Mouse (Mus musculus) cerebellum, adult 18-20 months (tissue): ENCODE data around the gene Parvg.
"Not testable (repeated sequence)": the region's sequence is repeated elsewhere in the genome, so short reads cannot be mapped to it uniquely, and the experiment has no call there.

Experiments
- DNase-seq, 2 experiments: peaks; one replicate each; pipeline ENCODE4 v3.0.0; 2021

Parvg gene

DNA sequence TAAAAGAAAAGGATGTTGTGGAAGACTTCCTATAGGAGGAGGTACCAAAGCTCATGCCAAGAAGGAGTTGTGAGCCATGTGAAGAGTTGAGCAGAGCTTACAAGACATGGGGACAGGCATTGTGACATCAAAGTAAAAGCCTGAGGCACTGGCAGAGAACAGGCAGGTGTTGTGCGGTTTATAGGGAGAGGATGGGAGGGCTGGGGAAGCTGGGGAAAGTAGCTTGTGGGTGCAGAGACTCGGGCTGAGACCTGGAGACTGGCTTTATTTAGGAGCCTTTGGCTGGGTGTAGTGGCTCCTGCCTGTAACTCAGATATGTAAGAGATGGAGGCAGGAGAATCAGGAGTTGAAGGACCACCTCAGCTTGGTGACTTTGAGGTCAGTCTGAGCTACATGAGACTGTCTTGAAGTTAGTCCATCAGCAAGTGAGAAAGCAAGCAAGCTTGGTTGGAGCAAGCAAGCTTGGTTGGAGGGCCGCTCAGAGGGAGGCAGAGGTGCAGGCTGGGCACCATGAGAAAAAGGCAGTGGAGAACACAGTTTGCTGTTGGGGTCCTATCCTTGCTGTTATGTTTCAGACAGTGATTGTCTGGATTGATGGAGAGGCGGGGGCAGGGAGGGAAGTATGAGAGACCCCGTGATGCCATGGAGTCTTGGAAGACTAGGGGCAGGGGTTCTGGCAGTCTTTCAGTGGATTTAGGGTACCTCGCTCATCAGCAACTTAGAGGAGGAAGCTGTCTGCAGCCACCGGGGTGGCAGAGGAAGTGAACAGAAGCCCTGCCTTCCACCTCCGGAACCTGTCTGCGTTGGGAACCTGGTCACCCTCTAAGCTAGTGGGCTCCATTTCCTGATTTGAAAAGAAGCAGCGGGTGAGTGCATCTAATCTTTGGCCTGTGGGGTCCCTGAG is at the start of gene Parvg:
Gene Parvg, plus strand, starts transcription at position 61 of the 904 bp plus-strand sequence.
- DNase-seq, result no peak

DNA sequence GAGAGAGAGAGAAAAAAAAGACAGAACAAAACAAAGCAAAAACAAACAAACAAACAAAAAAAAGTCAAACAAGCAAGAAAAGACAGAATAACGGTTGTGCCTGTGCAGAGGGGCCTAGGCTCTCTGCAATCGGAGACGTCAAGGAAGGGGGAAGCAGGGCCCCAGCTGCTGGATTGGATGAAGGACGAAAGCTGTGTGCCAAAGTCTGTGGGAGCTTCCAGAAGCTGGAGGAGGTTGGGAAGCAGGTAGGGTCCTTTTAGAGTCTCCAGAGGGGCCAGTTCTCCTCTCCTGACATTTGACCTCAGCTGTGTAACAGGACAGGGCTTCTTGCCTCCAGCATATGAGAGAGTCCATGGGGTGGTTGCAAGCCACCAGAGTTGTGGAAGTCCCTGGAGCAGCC is 47.8 kb upstream of the Parvg start:
- DNase-seq, result no peak

DNA sequence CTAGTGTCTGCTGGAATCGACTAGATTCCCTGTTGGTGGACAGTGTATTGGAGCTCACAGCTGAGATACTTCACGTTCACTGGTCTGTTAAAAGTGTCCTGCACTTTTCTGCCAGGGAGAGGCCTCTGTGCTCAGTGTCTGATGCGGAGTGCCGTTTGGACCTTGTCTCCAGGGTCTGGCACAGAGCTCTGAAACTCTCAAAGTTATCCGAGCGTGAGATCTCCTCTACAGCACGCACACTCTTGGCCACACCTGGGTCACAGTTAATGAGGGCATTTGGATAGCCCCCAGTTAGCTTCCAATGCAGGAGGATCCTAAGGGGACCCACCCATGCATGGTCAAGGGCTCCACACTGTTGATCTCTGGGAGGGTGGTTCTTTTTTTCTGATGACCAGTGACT is 45.7 kb upstream of the Parvg start:
- no peak for DNase-seq

DNA sequence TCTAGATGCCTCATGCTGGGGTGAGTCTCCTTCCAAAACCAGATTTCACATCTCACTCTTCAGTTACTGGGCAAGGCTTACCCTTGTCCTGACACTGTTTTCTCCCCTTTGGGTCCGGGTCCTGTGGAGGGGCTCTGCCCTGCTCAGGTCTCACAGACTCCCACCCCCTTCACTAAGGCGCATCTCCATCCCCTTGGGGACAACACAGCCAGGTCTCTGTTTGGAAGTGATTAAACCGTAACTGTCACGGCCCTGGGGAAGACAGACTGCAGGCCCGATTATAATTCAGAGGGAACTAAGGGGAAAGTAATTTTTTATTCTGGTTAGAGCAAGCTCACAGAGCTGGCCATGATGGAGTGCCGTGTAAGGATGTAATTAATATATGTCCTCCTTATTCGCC is 45.2 kb upstream of the Parvg start:
- DNase-seq, result no peak

DNA sequence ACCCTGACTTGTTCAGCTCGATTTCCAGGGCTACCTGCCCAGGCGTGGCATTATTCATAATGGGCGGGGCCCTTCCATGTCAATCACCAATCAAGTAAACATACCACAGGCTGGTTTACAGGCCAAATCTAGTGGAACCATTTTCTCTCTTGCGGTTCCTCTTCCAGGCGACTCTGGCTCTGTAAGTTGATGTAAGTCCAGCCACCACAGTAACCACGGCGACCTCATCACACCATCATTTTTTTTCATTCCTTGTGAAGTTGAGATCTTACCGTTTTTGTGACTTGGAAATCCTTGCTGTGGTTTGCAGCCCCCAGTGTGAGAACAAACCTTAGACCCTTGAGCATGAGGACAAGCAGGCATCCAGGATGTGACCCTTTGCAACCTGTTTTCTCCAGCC is 43.5 kb upstream of the Parvg start:
- no peak for DNase-seq

DNA sequence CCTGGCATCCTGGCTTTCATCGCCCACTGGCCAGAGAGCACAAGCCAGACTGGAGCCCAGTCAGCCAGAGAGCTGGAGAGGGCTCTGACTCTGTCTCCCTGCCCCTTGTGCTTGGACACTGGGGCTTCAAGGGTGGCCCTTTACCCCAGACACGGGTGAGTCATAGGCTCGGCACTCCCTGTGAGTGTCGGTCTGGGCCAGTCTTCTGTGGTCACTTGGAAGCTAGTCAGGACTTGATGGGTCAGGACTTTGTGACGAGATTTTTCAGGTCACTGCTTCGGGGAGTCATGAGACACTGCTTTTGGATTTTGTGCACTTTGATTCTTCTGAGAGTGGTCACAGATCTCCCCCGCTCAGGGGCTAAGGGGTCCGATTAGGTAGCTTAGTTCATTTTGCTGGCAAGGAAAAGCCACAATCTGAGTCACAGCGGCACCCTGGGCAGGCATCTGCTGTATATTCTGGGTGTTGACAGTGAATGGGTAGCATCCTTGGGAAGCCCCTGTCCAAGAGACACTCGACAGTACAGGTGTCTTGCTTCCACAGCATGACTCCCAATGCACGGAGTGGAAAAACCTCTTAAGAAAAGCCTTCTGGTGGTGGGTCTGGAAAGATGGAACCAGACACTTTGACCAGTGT is 43.0 kb upstream of the Parvg start:
- no peak for DNase-seq

DNA sequence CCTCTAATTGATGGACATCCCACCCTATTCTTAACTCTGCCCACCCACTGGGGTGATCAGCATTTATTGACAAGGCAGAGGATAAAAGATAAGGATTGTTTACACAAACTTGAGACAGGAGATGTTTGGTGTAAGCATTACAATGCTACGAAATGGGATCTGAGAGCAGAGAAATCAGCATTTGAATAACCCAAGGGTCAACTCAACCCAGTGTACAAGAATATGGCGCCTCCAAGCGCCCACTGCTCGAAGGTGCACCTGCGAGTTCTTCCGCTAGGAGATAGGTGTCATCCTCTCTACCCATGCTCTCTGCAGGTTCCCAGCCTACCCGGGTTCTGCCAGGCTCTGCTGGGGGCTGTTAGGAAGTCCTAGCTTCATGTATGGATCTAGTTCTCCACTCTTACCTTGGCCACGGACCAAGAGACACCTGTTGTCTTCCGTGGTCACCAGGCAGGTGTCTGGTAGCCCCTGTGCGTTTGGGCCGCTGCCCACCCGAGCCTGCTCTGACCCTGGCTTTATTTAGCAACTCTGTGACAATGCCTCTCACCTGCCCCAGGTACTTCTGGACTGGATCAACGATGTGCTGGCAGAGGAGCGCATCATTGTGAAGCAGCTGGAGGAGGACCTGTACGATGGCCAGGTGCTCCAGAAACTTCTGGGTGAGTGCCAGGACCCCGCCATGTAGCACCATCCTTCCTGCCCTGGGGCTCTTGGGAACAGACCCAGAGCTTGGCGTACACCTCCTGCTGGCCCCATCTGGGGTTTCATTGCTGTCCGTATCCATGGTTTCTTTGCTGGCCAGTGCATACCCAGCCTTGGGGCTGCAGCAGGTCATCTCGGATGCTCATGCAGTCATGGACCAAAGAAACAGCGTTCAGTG is 41.4 kb upstream of the Parvg start:
- peak; percentile 38 to 41 for DNase-seq

DNA sequence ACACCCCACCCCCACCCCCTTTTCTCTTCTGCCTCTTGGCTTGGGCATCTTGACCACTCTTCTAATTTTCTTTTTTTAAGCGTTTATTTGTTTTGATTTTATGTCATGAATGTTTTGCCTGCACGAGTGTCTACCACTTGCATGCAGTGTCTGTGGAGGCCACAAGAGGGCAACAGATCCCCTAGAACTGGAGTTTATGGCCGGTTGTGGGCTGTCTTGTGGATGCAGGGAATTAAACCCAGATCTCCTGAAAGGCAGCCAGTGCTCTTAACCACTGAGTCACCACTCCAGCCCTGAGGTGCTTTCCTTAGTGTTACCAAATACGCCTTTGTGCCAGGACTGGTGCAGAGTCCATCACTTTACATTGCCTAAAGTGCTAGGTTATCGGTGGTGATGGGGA is 39.8 kb upstream of the Parvg start:
- peak; percentile 54 to 56 for DNase-seq

DNA sequence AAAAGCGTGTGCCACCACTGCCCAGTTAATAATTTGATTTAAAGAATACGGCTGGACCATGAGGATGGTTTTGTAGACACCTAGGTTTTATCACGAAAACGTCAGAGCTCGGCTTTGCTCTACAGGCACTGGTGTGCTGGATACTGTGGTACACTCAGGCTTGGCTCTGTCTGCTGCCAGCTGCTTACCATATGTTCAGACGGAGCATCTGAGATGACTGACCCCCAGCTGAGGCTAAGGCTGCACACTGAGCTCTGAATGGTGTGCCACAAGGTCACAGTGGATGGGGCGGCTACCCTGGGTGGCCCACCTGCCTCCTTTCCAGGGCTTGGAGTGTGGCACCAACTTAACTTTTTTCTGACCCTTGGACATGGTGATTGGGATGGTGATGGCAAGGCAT is 38.4 kb upstream of the Parvg start:
- no peak for DNase-seq

DNA sequence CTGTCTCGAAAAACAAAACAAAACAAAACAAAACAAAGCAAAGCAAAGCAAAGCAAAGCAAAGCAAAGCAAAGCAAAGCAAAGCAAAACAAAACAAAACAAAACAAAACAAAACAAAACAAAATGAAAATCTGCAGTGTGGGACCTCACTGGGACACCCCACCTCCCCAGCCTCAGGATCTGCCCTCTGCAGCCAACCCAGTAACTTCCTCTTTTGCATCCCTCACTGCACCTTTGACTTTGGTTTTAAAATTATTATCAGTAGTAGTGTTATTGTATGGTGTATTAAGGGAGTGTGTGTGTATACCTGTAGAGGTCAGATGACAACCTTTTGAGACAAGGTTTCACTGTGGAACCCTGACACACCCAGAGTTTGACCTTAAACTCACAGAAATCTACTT is 34.9 kb upstream of the Parvg start:
- not testable (repeated sequence) for DNase-seq

DNA sequence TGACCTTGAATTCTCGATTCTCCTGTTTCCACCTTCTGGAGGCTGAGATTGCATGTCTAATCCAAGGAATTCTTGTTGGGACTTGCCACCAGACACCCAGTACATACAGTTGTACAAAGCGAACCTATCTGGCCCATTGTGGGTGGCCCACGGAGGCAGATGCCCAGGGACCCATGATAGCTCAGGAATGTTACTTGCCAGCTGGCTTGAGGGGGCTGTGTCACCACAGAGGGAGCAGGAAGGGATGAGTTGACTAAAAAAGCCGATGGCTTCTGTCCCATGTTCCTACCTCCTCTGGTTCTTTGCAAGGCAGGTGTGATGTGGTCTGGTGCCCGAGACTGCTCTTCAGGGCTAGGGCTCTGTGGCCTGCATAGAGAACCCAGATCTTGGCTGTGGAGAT is 32.7 kb upstream of the Parvg start:
- DNase-seq, result no peak

DNA sequence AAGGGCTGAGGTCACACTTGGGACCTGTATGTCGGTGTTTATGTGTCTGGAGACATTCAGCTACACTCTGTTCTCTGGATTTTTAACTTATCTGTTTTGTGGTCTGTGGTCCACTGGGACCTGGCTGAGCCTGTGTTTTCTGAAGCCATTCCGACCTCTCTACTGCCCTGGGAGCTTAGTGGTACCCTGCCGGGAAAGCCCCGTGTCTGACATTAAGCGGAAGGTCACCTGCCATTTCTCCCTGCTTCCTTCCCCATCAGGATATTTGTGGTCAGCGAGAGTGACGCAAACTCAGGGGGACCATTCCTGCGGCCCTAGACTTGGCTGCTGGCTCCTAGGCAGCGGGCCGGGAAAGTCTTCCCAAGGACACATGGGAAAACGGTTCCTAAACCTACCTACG is 30.2 kb upstream of the Parvg start:
- DNase-seq, result no peak

DNA sequence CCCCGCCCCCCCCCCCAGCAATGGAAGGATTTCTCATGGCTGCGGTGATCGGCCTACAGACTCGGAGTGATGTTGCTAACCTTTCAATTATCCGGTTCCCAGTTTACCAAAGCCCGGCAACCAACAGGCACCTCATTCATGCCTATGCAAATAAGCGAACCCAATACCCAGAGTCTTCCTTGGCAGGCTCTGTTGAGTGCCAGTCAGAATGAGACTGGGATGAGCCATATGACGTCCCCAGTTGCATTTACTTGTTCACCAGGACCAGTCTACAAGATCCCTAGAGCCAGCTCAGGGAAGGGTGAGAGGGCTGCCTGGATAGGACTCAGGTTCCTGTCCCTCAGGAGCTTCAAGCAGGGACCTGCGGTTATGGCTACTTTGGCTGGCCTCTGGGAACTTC is 29.4 kb upstream of the Parvg start:
- no peak for DNase-seq

DNA sequence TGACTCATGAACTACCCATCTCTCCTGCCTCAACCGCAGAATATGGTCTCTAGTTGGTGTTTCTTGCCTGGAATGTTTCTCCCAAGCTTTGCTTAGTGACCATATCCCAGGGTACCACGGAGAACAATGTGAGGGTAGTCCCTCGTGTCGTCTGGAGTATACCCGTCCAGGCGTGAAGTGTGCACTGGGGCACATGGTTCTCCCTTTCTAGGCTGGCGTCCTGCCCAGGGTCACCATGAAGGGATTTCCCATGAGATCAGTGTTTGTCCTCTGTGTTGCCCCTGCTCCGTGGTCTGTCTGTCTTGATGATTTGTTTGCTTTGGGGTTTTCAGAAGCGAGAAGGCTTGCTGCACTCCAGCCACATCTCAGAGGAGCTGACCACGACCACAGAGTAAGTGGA is 28.6 kb upstream of the Parvg start:
- DNase-seq, result no peak

DNA sequence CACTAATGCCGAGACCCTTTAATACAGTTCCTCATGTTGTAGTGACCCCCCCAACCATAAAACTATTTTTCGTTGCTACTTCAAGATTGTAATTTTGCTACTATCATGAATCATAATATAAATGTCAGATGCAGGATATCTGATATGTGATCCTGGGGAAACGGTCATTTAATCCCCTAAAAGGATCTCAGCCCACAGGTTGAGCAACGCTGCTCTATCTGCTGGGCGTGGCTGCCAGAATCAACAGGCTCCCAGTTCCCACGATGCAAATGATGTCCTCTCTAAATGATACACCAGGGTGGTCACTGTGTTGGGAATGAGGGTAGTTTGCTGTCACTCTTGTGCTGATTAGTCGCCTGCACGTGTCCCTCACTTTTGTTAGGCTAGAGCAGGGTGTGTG is 26.4 kb upstream of the Parvg start:
- DNase-seq, result no peak

DNA sequence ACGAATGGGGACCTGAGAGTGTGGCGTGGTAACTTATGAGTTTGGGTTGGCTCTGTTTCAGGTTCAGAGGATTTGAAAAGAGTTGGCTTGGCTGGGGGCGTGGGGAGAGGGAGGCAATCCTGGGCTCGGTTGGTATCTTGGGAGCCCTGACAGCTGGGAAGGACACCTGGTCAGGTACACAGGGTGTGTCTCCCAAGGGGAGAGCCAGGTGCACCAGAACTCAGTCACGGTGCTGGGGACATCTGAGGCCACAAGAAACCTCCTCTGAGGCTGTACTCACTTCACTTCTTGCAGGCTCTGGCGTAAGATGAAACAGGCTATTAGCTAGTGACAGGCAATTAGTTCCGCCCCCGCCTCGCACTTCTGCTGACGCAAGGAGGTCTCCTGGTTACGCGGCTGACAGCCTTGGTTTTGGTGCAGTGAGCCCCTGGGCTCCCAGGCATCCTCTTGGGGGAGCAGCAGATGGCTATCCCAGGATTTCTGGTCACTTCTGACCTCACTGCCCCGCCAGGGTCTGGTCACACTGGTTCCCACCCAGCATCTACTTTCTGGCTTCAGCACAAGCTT is 24.9 kb upstream of the Parvg start:
- no peak for DNase-seq

DNA sequence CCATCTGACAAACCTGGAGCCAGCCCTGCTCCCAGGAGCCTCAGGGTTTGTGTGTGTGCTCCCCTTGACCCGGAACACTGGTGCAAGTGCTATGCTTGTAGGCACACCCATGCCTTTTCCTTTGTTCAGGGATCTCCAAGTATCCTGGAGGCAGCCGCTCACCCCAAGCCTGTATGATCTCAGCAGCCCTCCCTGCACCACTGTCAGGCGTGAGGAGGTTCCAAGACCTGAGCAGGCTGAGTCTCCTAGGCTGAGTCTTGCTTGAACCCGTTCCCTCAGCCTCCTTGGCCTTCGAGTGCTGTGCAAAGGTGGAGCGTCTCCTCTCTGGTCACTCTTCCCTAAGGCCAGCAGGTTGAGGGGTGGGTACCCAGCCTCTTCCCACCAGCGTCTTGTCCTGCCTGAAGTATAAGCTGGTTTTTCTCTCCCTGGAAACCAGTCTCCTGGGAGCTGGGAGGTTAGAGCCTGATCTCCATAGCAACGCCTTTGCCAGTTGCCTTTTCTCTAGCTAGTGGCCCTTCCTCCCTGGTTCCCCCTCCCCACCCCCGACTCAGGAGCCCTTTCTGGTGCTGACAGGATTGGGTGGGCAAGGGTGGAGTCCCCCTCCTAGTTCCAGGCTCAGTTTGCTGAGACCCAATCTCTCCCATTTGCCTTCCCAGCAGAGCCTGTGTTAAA is 24.0 kb upstream of the Parvg start:
- DNase-seq, result no peak

DNA sequence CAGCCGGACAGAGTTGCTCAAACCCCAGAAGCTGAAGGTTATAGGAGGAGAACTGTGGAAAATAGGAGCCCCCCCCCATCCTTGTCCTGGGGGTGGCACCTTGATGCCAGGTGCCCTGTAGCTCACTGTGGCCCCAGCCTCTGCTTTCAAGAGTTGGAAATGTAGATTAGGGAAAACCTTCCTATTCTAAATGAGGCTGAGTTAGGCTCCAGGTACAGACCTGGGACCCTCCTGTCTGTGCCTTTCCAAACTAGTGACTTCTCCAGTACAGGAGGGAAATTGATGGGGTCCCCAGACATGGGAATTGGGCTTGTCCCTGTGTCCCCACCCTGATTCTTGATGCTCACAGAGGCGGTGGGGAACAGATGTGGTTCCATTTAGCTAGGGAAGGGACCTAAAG is 23.2 kb upstream of the Parvg start:
- DNase-seq, result no peak

DNA sequence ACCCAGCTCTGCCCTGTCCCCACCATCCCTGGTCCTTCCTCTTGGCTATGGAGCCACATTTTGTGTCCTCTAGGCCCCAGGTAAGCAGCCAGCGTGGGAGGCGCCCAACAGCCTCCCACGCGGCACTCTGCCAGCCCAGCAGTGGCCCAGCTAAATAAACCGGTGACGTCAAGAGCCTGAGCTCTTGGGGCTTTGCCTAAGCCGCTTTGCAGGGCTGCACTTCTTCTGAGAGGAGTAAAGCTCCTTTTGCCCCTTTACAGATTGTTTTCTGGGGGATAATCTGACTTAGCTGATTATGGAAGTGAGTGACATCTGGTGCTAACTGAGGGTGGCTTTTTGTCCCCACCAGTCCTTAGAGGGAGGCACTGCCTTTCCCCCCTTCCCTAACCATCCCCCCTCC is 22.8 kb upstream of the Parvg start:
- peak; percentile 57 to 61 for DNase-seq

DNA sequence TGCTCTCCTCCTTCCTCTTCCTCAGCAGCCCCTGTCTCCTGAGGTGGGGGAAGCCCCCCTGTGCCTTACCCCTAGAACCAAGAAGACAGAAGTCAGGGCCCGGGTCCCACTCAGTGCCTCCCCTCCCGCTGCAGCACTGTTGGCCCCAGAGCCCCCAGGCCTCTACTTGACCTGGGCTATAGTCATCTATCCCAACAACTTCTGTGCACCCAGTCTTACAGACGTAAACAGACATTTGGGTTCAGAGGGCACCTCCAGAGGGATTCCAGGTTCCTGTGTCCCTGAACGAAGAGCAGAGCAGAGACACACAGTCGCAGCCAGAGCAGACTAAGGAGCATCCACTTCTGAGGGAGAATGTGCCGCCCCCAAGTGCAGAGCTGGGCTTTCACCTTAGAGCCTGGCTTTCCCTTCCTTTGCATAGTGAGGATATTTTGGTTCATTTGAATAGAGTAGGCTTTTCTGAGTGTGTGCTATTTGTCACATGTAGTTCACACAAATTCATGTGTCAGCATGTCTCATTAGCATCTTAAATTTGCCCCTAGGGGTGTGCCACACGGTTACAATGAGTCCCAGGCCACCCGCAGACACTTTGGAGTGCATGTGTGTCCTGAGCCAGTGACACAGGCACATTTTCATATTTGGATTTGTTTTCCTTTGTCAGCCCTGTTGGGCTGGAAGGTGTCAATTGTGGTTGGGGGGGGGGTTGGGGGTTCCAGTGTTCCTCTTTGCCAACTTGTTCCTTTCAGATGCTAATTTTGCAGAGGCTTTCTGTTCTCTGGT is 22.0 kb upstream of the Parvg start:
- DNase-seq, result no peak

DNA sequence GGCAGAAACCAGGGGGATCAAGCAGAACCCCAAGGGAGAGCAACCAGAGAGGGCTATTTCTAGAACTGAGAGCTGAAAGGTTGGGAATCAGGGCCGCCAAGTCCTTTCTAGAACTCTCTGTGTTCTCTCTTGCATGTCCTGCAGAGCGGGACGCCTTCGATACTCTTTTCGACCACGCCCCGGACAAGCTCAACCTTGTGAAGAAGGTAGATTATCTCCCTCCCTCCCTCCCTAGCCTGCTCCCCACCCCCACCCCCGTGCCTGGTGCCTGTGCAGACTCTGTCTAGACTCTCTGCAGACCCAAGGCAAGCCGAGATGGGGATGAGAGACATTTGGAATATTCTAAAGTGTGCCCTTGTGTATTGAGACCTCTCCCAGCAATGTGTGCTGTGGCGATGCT is 20.6 kb upstream of the Parvg start:
- no peak for DNase-seq

DNA sequence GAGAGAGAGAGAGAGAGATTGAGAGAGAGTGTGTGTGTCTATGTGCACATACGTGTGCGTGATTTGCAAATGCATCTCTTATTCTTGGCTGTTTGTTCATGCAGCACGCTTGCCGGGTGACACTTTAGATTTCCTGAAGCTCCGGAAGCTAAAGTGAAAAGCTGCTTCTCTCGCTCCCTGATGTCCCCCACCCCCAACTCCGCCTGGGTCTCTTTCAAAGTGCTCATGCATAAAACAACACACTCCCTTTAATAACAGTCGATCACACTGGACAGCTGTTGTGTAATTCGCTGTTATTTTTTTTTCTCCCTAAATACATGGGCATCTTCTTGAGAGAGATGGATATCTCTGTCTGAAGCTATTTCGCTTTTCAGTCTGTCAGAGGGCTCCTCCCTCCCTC is 18.5 kb upstream of the Parvg start:
- no peak for DNase-seq
